Mouse (Mus musculus) cerebral cortex, adult 2 months (tissue): Measurements from ENCODE around the gene Fiz1.

Source experiments
- WGBS: fragments of 180-500 bp; shearing (Covaris S2); methylation state at CpG from one replicate; pipeline ENCODE4 v1.1.7; 2018; 5-methylcytosine and 5-hydroxymethylcytosine counted together

The Fiz1 gene

GRCm38 (mm10) chr7:5038109-5038732 is 23.7 kb upstream of the Fiz1 start, which contains the start of gene Zfp784:
Zfp784 (minus strand) TSS chr7:5038446.
- under 1% methylated on average over 48 of the region's 48 CpGs for WGBS

- WGBS, result 67% methylated on average over 8 of the region's 8 CpGs
Measured at GRCm38 (mm10) chr7:5037467-5037866, 23.0 kb upstream of the Fiz1 start.

GRCm38 (mm10) chr7:5037026-5037425 is 22.5 kb upstream of the Fiz1 start:
- WGBS, result 91% methylated on average over 7 of the region's 7 CpGs

- WGBS, result 93% methylated on average over 9 of the region's 9 CpGs
Measured at GRCm38 (mm10) chr7:5036136-5036535, 21.6 kb upstream of the Fiz1 start.

- WGBS, result 98% methylated on average over 17 of the region's 17 CpGs
Measured at GRCm38 (mm10) chr7:5035628-5036027, 21.1 kb upstream of the Fiz1 start.

- 86% methylated on average over 3 of the region's 3 CpGs for WGBS
Measured at GRCm38 (mm10) chr7:5033818-5034217, 19.3 kb upstream of the Fiz1 start, which contains the start of gene 4632433K11Rik. 4632433K11Rik (plus strand) TSS chr7:5034118.

- WGBS, result 84% methylated on average over 46 of the region's 46 CpGs
Measured at GRCm38 (mm10) chr7:5031496-5031895, 17.0 kb upstream of the Fiz1 start.

- WGBS, result 90% methylated on average over 63 of the region's 63 CpGs
Measured at GRCm38 (mm10) chr7:5030554-5031275, 16.2 kb upstream of the Fiz1 start.

GRCm38 (mm10) chr7:5029946-5030345 is 15.4 kb upstream of the Fiz1 start:
- WGBS, result 95% methylated on average over 21 of the region's 21 CpGs

- WGBS, result 96% methylated on average over 22 of the region's 22 CpGs
Measured at GRCm38 (mm10) chr7:5029543-5029942, 15.0 kb upstream of the Fiz1 start.

GRCm38 (mm10) chr7:5021197-5021596 is 6.7 kb upstream of the Fiz1 start:
- 41% methylated on average over 5 of the region's 5 CpGs for WGBS

GRCm38 (mm10) chr7:5020685-5021084 is 6.2 kb upstream of the Fiz1 start:
- WGBS, result 0% methylated on average over 15 of the region's 15 CpGs

GRCm38 (mm10) chr7:5020000-5020681 is 5.6 kb upstream of the Fiz1 start, which contains the start of the genes Zfp865 and Ccdc106:
Zfp865 (plus strand) TSS chr7:5020376.
Ccdc106 (plus strand) TSS chr7:5020553.
- WGBS, result under 1% methylated on average over 49 of the region's 49 CpGs

GRCm38 (mm10) chr7:5019576-5019975 is 5.1 kb upstream of the Fiz1 start:
- 17% methylated on average over 8 of the region's 8 CpGs for WGBS

- WGBS, result 97% methylated on average over 21 of the region's 21 CpGs
Measured at GRCm38 (mm10) chr7:5017931-5018330, 3.4 kb upstream of the Fiz1 start.

- WGBS, result 94% methylated on average over 16 of the region's 16 CpGs
Measured at GRCm38 (mm10) chr7:5017352-5017751, 2.9 kb upstream of the Fiz1 start.

GRCm38 (mm10) chr7:5016920-5017319 is 2.4 kb upstream of the Fiz1 start:
- WGBS, result 99% methylated on average over 2 of the region's 2 CpGs

- WGBS, result 45% methylated on average over 3 of the region's 3 CpGs
Measured at GRCm38 (mm10) chr7:5016057-5016456, 1.6 kb upstream of the Fiz1 start.

- WGBS, result under 1% methylated on average over 75 of the region's 76 CpGs
Measured at GRCm38 (mm10) chr7:5015118-5016001, 863 bp upstream of the Fiz1 start, which contains the start of gene Gm44973. Gm44973 (plus strand) TSS chr7:5015496.

GRCm38 (mm10) chr7:5012681-5013513 is 1.6 kb downstream of the Fiz1 start:
- WGBS, result 90% methylated on average over 27 of the region's 27 CpGs
